Mouse (Mus musculus) bone marrow macrophage, adult 2 months (primary cell): ENCODE measurements around the gene Samd4b.

Experiments
- CTCF ChIP-seq: IDR thresholded peaks from 2 replicates; pipeline ENCODE4 v1.5.1; 2012; ENCODE audit warnings: low read depth, mild to moderate bottlenecking, low read length, moderate library complexity
- POLR2A ChIP-seq: IDR thresholded peaks from 2 replicates; pipeline ENCODE4 v1.6.1; 2012; ENCODE audit warnings: mild to moderate bottlenecking, low read depth, low read length, borderline replicate concordance

DNA sequence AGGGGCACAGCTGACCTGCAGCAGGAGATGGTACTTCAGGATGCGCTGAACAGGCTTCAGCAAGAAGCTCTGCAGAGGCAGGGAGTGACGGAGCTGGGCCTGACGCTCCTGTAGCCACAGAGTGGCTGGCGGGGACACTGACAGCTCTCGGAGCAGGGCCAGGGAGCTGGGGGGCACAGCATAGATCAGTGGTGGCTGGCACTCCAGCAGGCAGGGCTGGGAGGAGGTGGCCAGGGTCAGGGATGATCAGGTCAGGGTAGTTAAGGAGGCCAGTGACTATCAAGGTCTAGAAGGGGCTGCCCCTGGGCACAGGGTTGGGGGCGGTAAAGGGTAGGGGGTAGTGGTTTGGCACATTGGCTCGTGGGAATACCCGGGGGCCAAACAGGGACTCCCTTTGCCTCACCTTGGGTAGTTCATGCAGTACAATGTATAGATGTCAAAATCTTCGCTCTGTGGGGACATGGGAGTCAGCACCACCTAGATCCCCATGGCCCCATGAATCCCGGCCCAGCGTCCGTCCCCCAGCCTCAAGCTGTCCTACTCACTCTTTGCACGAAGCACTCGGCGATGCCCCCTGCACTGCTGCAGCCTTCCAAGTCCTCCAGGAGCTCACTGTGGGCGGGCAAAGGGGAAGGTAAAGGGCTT lies 229.5 kb downstream of the Samd4b start:
- TF ChIP-seq CTCF (no peak), POLR2A (no peak)
